Mouse (Mus musculus) gonadal fat pad, adult 2 months (tissue): ENCODE results near the gene Gm49337. TPM values are rescaled to one million over a fixed set of nuclear protein-coding genes. Genes with fewer than 3 reads are reported as not detected.

ENCODE experiments used
- DNase-seq: peaks from one replicate; pipeline ENCODE4 v3.0.0-alpha.2; 2012; ENCODE audit warnings: low read depth
- polyA plus RNA-seq: library from polyadenylated mRNA; depleted of rRNA; stranded (reverse); fragments of >200 nt; gene quantifications from 2 replicates; pipeline ENCODE4 v1.2.3, GENCODE M21; 2012

Gm49337 gene
- polyA plus RNA-seq, 1 experiment: not detected

DNA sequence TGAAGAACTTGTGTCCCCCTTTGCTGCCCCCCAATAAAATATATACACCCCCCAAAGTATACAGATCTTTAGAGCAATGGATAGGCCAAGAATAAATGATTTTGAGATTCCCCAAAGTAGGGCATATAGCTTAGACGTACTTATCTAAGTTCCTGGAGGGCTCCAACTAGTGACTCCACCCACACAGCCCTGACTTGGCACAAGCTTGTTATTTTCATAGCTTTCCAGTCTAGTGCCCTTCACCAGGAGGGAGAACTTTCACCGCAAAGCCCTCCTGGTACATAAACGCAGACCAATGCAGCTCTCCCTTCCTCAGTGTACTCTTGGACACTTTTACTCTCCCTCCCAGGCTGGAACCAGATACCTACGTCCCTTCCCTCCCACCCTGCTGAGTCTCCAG is 11.0 kb upstream of the Gm49337 start:
- DNase-seq: no peak

- DNase-seq: no peak
These were observed 8.2 kb upstream of the Gm49337 start for GRCm38 (mm10) chr4:116164759-116165554.

DNA sequence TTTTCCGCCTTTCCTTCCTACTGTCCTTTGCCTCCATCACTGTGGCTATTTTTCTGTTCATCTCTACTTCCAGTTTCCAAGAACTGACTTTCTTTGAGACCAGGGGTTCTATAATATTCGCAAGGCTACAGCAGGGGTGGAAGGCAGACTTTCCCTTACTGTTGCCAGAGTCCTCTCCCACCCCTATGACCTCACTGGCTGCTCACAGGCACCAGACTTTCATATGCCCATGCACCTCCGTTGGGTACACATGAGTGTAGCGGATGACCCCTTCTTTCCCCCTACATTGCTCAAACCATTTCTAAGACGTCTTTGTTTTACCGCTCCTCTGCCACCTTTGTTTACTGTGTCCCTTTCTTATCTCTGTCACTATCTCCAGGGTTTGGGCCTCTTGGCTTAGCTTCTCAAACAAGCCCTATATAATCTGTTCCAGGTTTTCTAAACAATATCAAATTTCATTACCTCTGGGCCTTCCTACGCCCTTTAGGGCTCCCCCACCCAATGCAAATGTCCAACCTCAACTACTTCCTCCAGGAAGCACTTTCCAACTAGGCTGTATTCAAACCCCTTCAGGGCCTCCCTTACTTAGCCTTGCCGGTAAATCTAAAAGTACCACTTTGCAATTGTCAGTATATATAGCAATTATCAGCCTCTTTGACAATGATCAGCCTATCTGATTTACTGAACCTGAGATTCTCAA is 7.3 kb upstream of the Gm49337 start:
- DNase-seq: no peak

DNA sequence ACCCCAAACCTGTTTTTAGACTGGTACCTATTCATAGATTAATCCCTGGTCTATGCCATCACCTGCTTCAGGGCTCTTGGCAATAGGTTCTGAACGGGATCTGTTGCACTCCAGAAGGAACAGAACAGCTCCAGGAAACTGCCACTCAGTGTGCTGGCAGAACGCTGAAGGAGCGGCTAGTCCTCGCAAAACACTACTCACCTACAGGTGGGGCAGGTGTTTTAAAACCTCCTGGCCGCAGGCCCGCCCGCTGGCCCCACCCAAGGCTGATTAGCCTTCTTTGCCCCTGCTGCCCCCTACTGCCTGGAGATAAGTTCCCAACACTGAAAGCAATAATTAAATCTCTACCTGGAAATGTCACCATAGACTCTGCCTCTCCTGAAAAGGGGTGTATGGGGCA is 5.8 kb upstream of the Gm49337 start, which contains the start of gene Tspan1:
Tspan1 (minus strand) TSS at position 198 of the 400 bp plus-strand sequence.
- DNase-seq: no peak

GRCm38 (mm10) chr4:116168617-116169352 is 4.4 kb upstream of the Gm49337 start:
- no peak for DNase-seq

DNA sequence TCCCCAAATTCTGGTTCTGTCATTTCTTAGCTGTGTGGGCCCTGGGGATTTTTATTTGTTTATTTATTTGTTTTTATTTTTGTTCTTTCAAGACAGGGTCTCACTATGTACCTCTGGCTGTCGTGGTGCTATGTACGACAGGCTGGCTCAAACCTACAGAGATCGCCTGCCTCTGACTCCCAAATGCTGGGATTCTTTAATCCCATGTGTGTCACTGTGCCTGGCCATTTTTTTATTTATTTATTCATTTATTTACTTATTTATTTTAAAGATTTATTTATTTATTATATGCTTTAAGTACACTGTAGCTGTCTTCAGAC is 3.9 kb upstream of the Gm49337 start:
- no peak for DNase-seq

DNA sequence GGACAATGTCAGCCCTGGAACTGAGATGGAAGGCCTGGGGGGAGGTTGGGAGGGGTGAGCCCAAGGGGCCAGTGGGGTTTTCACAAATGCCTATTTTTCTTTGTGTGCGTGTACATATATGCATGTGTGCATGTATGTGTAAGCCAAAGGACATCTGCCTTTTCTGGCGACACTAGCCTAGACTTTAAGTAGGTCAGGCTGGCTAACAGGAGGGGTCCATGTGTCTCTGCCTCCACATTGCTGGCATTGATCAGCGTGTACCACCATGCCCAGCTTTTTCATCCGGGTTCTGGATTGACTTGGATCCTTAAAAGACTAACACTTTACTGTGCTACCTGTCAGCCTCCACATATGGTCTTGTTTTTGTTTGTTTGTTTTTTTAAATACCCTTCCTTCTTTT is 568 bp downstream of the Gm49337 start:
- DNase-seq: no peak

GRCm38 (mm10) chr4:116174466-116175116 is 1.4 kb downstream of the Gm49337 start:
- no peak for DNase-seq

DNA sequence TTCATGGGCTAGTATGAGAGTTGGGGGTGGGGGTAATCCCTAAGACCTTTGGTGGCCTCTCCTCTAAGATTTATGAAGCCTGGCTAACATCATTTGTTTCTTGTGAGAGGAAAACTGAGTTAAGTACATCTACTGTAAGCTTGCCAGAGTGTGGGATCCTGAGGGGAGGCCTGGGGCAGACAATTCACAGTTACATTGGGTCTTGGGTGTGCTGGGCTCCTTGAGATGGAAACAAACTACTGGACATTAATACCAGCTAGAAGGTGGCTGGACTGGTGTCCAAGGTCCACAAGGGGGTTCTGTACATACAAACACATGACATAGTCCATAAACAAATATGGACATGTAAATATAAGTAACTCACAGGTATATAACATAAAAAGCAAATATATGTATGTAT is 2.0 kb downstream of the Gm49337 start:
- DNase-seq: no peak

GRCm38 (mm10) chr4:116175711-116176542 is 2.7 kb downstream of the Gm49337 start:
- no peak for DNase-seq

DNA sequence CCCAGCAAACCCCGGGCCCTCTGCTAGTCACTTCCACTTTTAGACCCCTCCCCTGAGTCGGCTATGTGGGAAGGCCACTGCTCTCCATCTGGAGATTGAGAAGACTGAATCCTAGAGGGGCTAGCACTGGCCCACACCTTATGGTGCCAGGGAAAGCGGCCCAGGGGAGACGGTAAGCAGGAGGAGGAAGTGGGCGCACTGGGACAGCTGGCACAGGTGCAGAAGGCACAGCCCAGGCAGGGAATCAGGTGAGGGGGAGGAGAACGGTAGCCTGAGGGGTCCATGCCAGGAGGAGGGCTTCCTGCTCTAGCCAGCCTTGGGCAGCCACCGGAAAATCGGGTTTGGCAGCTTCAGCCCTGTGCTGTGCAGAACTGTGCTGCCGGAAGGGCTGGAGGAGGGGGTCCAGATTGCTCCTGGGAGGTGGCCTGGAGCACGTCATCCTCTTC is 3.4 kb downstream of the Gm49337 start:
- no peak for DNase-seq

GRCm38 (mm10) chr4:116177140-116177539 is 4.0 kb downstream of the Gm49337 start:
- DNase-seq: no peak

- DNase-seq: no peak
These were observed 8.9 kb downstream of the Gm49337 start for GRCm38 (mm10) chr4:116182079-116182478.

DNA sequence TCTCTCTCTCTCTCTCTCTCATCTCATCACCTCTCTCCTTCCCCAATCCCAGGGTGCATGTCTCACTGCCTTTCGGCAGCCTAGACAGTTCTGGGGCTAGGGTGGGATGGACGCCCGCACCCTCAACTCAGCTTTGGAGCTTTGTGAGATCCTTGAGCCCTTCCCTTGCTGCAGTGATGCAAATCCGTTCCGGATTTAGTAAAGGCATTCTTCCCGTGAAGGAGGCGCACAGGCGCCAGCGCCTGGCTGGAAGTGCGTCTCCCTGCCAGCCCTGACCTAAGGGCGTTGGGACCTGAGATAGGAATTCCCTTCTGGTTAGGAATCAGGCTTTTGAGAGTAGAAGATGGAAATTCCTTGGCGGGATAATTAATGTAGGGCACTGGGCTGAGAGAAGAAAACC is 9.6 kb downstream of the Gm49337 start:
- DNase-seq: no peak

DNA sequence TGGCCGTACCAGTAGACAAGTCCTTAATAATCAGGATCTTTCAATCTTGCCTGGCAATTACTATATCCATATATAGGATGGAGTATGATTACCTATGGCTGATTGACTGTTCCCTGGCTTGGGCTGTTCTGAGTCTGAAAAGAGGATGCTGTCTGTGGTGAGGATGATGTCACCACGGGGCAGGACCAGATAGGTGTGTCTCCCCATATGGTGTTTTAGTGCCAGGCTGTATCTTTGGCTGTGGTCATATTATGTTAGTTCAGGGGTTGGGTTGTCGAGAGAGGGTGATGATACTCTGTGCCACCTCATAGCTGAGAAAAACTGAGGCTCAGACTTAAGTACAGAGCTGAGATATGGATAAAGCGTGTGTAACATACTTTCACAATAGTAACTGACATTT is 11.9 kb downstream of the Gm49337 start:
- DNase-seq: no peak

DNA sequence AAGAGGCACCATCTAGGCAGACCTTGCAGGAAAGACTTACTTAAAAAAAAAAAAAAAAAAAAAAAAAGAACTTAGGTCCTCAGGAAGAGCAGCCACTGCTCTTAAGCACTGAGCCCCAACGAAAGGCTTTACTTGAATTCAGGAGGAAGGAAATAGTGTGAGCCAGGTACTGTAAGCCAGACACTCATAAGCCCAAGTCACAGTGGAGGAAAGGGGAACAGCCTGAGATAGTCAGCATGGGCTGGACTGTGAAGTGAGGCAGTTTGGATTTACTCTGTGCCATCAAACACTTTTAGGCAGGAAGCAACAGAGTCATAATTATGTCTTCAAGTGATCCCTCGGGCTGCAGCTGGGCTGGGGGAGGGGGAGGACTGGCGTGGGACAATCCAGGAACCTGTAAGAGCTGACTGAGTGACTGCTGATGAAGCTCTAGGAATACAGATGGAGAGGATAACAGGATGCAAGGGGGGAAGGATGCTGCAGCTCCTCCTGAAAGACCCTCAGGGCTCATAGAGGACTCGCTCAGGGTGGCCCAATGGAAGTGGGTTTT is 19.2 kb downstream of the Gm49337 start:
- no peak for DNase-seq

- no peak for DNase-seq
These were observed 20.6 kb downstream of the Gm49337 start for GRCm38 (mm10) chr4:116193583-116194383.

DNA sequence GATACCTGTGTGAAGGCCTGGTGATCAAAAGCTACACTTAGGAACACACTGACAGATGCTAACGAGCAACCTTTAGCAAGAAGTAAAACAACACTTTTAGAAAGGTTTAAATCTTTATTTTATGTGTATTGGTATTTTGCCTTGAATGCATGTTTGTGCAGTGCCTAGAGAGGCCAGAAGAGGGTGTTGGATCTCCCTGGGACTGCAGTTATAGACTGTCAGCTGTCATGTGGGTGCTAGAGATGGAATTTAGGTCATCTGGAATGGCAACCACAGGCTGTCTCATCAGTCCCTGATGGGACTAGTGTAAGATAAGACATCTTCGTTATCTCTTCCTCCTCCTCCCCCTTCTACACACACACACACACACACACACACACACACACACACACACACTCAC is 25.2 kb downstream of the Gm49337 start:
- DNase-seq: no peak

DNA sequence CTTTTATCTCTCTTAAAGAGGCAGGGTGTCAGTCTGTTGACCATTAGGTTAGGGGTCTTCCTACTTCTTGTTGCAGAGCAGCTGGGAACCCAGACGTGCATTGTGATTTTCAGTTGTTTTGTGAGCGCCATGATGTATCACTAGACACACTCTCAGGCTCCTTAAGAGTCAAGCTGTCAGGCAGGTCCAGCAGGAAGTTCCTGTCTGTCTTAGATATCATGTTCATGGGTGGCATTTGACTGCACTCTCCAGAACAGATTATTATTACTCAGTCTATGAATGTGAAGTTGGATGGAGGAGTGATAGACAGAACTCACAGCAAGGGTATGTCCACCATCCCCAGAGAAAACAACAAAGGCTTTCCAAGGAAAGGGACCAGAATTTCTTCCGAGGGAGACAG is 31.2 kb downstream of the Gm49337 start:
- no peak for DNase-seq

- DNase-seq: no peak
These were observed 33.3 kb downstream of the Gm49337 start for GRCm38 (mm10) chr4:116206531-116206930.
